Mouse (Mus musculus) liver, embryonic 13.5 days (tissue): ENCODE data around the gene Ncbp1. TPM values are rescaled to one million over a fixed set of nuclear protein-coding genes. Genes with fewer than 3 reads are reported as not detected.
A peak's percentile ranks its signal among the peaks of the same experiment; 100 is the strongest.

Experiments used
- ATAC-seq: fragments of 200-750 bp; cut with Nextera tagmentation; 2 replicates; pipeline ENCODE4 v1.8.0; 2017; ENCODE audit warnings: low read depth, mild to moderate bottlenecking, moderate number of reproducible peaks, moderate library complexity
- DNase-seq: peaks from one replicate; pipeline ENCODE4 v3.0.0; 2022
- H3K27ac ChIP-seq: fragments of 300-500 bp; sonication (generic); 2 replicates; pipeline ENCODE4 v1.5.1; 2015; ENCODE audit warnings: moderate library complexity, mild to moderate bottlenecking, inconsistent platforms
- H3K27me3 ChIP-seq: fragments of 300-500 bp; sonication (generic); 2 replicates; pipeline ENCODE4 v1.6.1; 2015; ENCODE audit warnings: mild to moderate bottlenecking, inconsistent platforms
- H3K36me3 ChIP-seq: fragments of 300-500 bp; sonication (generic); 2 replicates; pipeline ENCODE4 v1.6.1; 2015; ENCODE audit warnings: mild to moderate bottlenecking, inconsistent platforms
- H3K4me1 ChIP-seq: fragments of 300-500 bp; sonication (generic); replicated peaks from 2 replicates; pipeline ENCODE4 v1.6.1; 2015; ENCODE audit warnings: inconsistent platforms
- H3K4me2 ChIP-seq: fragments of 300-500 bp; sonication (generic); 2 replicates; pipeline ENCODE4 v1.6.1; 2015; ENCODE audit warnings: inconsistent platforms, mild to moderate bottlenecking, moderate library complexity
- H3K4me3 ChIP-seq: fragments of 300-500 bp; sonication (generic); replicated peaks from 2 replicates; pipeline ENCODE4 v1.5.1; 2015; ENCODE audit warnings: mild to moderate bottlenecking, inconsistent platforms
- H3K9ac ChIP-seq: fragments of 300-500 bp; sonication (generic); 2 replicates; pipeline ENCODE4 v1.6.1; 2015; ENCODE audit warnings: mild to moderate bottlenecking, inconsistent platforms
- H3K9me3 ChIP-seq: fragments of 300-500 bp; sonication (generic); replicated peaks from 2 replicates; pipeline ENCODE4 v1.6.1; 2016; ENCODE audit warnings: inconsistent platforms
- WGBS: fragments of 180-500 bp; shearing (Covaris S2); methylation state at CpG from one replicate; pipeline ENCODE4 v1.1.7; 2015; ENCODE audit not compliant: insufficient replicate concordance; 5-methylcytosine and 5-hydroxymethylcytosine counted together
- polyA plus RNA-seq: library from polyadenylated mRNA; unstranded; fragments of >200 nt; fragmentation: Nextera tagmentation; extraction: Ambion mirVana; gene quantifications from 2 replicates; pipeline ENCODE4 v1.2.1, GENCODE M21; 2015

The Ncbp1 gene
- polyA plus RNA-seq: 52.4 and 64.1 TPM in 2 replicates

- H3K36me3 ChIP-seq: peaks cover 20% of the 10 kb centered on the region
- H3K27ac ChIP-seq: peak within 1 kb of the TSS; percentile 92
- H3K4me2 ChIP-seq: peak within 1 kb of the TSS; percentile 92
- peak; percentile 89 for DNase-seq
- peak within 1 kb of the TSS; percentile 88 for H3K4me3 ChIP-seq
- H3K27me3 ChIP-seq: no peaks in the 10 kb centered on the region
- no peaks in the 10 kb centered on the region for H3K9me3 ChIP-seq
- H3K4me1 ChIP-seq: peaks cover 48% of the 10 kb centered on the region
- WGBS: under 1% methylated on average over 90 of the region's 90 CpGs
- peak within 1 kb of the TSS; percentile 90 for H3K9ac ChIP-seq
- ATAC-seq: peak; percentile 89
Measured at GRCm38 (mm10) chr4:46138287-46139222, at the start of gene Ncbp1, which contains the start of gene Tstd2. Ncbp1 (plus strand) TSS chr4:46138613. Tstd2 (minus strand) TSS chr4:46138694.

- Histone ChIP-seq H3K9me3 (no peaks in the 10 kb centered on the region), H3K4me2 (no peak overlapping the region), H3K9ac (no peak overlapping the region), H3K27me3 (no peaks in the 10 kb centered on the region), H3K27ac (no peak overlapping the region), H3K4me3 (no peak overlapping the region), H3K4me1 (peaks cover 4% of the 10 kb centered on the region; the same call in 1 of the 2 replicates), H3K36me3 (peaks cover 100% of the 10 kb centered on the region)
- WGBS: 90% methylated on average over 14 of the region's 14 CpGs
- DNase-seq (no peak), ATAC-seq (no peak)
Measured at GRCm38 (mm10) chr4:46089524-46090125, 48.8 kb upstream of the Ncbp1 start.

- no peaks in the 10 kb centered on the region for H3K27me3 ChIP-seq
- no peak overlapping the region for H3K27ac ChIP-seq
- ATAC-seq: no peak
- peaks cover 100% of the 10 kb centered on the region for H3K36me3 ChIP-seq
- 84% methylated on average over 5 of the region's 5 CpGs for WGBS
- no peak for DNase-seq
- H3K4me1 ChIP-seq: no peaks in the 10 kb centered on the region
- H3K4me3 ChIP-seq: no peak overlapping the region
- no peaks in the 10 kb centered on the region for H3K9me3 ChIP-seq
- no peak overlapping the region for H3K4me2 ChIP-seq
- no peak overlapping the region for H3K9ac ChIP-seq
Measured at GRCm38 (mm10) chr4:46092429-46093076, 45.9 kb upstream of the Ncbp1 start.

GRCm38 (mm10) chr4:46094916-46095825, 43.2 kb upstream of the Ncbp1 start:
- Histone ChIP-seq H3K4me3 (no peak overlapping the region), H3K27me3 (no peaks in the 10 kb centered on the region; the same call in 1 of the 2 replicates), H3K36me3 (peaks cover 100% of the 10 kb centered on the region), H3K4me1 (no peaks in the 10 kb centered on the region), H3K9me3 (no peaks in the 10 kb centered on the region), H3K4me2 (no peak overlapping the region), H3K9ac (no peak overlapping the region), H3K27ac (no peak overlapping the region)
- DNase-seq (no peak), ATAC-seq (no peak)
- WGBS: 63% methylated on average over 15 of the region's 15 CpGs

- Histone ChIP-seq H3K4me1 (peaks cover 5% of the 10 kb centered on the region), H3K27ac (no peak overlapping the region), H3K27me3 (peaks cover 3% of the 10 kb centered on the region; the same call in 1 of the 2 replicates), H3K9ac (no peak overlapping the region), H3K4me2 (no peak overlapping the region), H3K36me3 (peaks cover 100% of the 10 kb centered on the region), H3K9me3 (no peaks in the 10 kb centered on the region), H3K4me3 (no peak overlapping the region)
- no peak for ATAC-seq
- DNase-seq: no peak
- WGBS: 94% methylated on average over 3 of the region's 3 CpGs
Measured at GRCm38 (mm10) chr4:46095826-46096159, 42.6 kb upstream of the Ncbp1 start.

GRCm38 (mm10) chr4:46096546-46096945, 41.9 kb upstream of the Ncbp1 start:
- ATAC-seq (no peak), DNase-seq (no peak)
- Histone ChIP-seq H3K4me1 (peaks cover 12% of the 10 kb centered on the region), H3K27ac (no peak overlapping the region), H3K36me3 (peaks cover 100% of the 10 kb centered on the region), H3K4me3 (no peak overlapping the region), H3K9me3 (no peaks in the 10 kb centered on the region), H3K9ac (no peak overlapping the region), H3K4me2 (no peak overlapping the region), H3K27me3 (peaks cover 3% of the 10 kb centered on the region; the same call in 1 of the 2 replicates)
- WGBS: 87% methylated on average over 7 of the region's 7 CpGs

GRCm38 (mm10) chr4:46097591-46097990, 40.8 kb upstream of the Ncbp1 start:
- DNase-seq (no peak), ATAC-seq (no peak)
- H3K4me1 ChIP-seq: peaks cover 15% of the 10 kb centered on the region
- peaks cover 100% of the 10 kb centered on the region for H3K36me3 ChIP-seq
- H3K4me3 ChIP-seq: no peak overlapping the region
- H3K9ac ChIP-seq: no peak overlapping the region
- no peak overlapping the region for H3K4me2 ChIP-seq
- 82% methylated on average over 2 of the region's 2 CpGs for WGBS
- H3K27ac ChIP-seq: no peak overlapping the region
- peaks cover 3% of the 10 kb centered on the region; the same call in 1 of the 2 replicates for H3K27me3 ChIP-seq
- H3K9me3 ChIP-seq: no peaks in the 10 kb centered on the region

- DNase-seq: no peak
- no peaks in the 10 kb centered on the region for H3K9me3 ChIP-seq
- peaks cover 3% of the 10 kb centered on the region; the same call in 1 of the 2 replicates for H3K27me3 ChIP-seq
- H3K4me1 ChIP-seq: peaks cover 30% of the 10 kb centered on the region
- ATAC-seq: no peak
- no peak overlapping the region for H3K9ac ChIP-seq
- no peak overlapping the region for H3K4me2 ChIP-seq
- no peak overlapping the region for H3K4me3 ChIP-seq
- H3K27ac ChIP-seq: no peak overlapping the region
- peaks cover 99% of the 10 kb centered on the region for H3K36me3 ChIP-seq
- WGBS: 73% methylated on average over 9 of the region's 9 CpGs
Measured at GRCm38 (mm10) chr4:46099132-46099531, 39.3 kb upstream of the Ncbp1 start.

- no peak overlapping the region for H3K4me3 ChIP-seq
- H3K9ac ChIP-seq: no peak overlapping the region
- no peaks in the 10 kb centered on the region for H3K9me3 ChIP-seq
- H3K4me1 ChIP-seq: peaks cover 34% of the 10 kb centered on the region
- H3K27ac ChIP-seq: no peak overlapping the region
- ATAC-seq (no peak), DNase-seq (no peak)
- 59% methylated on average over 7 of the region's 7 CpGs for WGBS
- peaks cover 3% of the 10 kb centered on the region; the same call in 1 of the 2 replicates for H3K27me3 ChIP-seq
- no peak overlapping the region for H3K4me2 ChIP-seq
- H3K36me3 ChIP-seq: peaks cover 98% of the 10 kb centered on the region
Measured at GRCm38 (mm10) chr4:46100539-46100938, 37.9 kb upstream of the Ncbp1 start.

- ATAC-seq (no peak), DNase-seq (no peak)
- Histone ChIP-seq H3K9ac (no peak overlapping the region), H3K36me3 (peaks cover 97% of the 10 kb centered on the region), H3K9me3 (no peaks in the 10 kb centered on the region), H3K4me2 (no peak overlapping the region), H3K27me3 (peaks cover 3% of the 10 kb centered on the region; the same call in 1 of the 2 replicates), H3K4me1 (peaks cover 34% of the 10 kb centered on the region), H3K27ac (no peak overlapping the region), H3K4me3 (no peak overlapping the region)
- WGBS: 38% methylated on average over 14 of the region's 14 CpGs
Measured at GRCm38 (mm10) chr4:46101211-46101711, 37.2 kb upstream of the Ncbp1 start.
